Mouse (Mus musculus): ENCODE data around the gene Gm36176. TPM values are rescaled to one million over a fixed set of nuclear protein-coding genes. Genes with fewer than 3 reads are reported as not detected.

Gm36176 gene
- polyA plus RNA-seq, 1 experiment from 2014 or later: not detected

Other genes with a start within 250 kb of the Gm36176 start
- gene Sumo3, start 240.7 kb upstream of the Gm36176 start, polyA plus RNA-seq (2018): 105 to 245 TPM (median 141 TPM) in 3 replicates
- 3.3 TPM in 1 of 3 replicates, not detected in the others for gene Gm49325, start 240.6 kb upstream of the Gm36176 start, polyA plus RNA-seq (2018)
- 50.6 to 63.6 TPM (median 52.1 TPM) in 3 replicates for gene Ube2g2, start 224.5 kb upstream of the Gm36176 start, polyA plus RNA-seq (2018)
- gene Tspear, start 160.2 kb upstream of the Gm36176 start, polyA plus RNA-seq (2018): not detected in 3 replicates
- not detected in 3 replicates for gene Gm19402, start 156.0 kb upstream of the Gm36176 start, polyA plus RNA-seq (2018)
- gene Gm9508, start 149.6 kb upstream of the Gm36176 start, polyA plus RNA-seq (2018): not detected in 3 replicates
- gene Gm10272, start 140.2 kb upstream of the Gm36176 start, polyA plus RNA-seq (2018): not detected in 3 replicates
- not detected in 3 replicates for gene Gm10024, start 135.3 kb upstream of the Gm36176 start, polyA plus RNA-seq (2018)
- gene Gm10142, start 131.0 kb upstream of the Gm36176 start, polyA plus RNA-seq (2018): not detected in 3 replicates
- gene Krtap12-1, start 126.2 kb upstream of the Gm36176 start, polyA plus RNA-seq (2018): not detected in 3 replicates
- not detected in 3 replicates for gene Gm10100, start 120.3 kb upstream of the Gm36176 start, polyA plus RNA-seq (2018)
- not detected in 3 replicates for gene Gm18596, start 104.2 kb upstream of the Gm36176 start, polyA plus RNA-seq (2018)
- not detected in 3 replicates for gene Gm9736, start 95.4 kb upstream of the Gm36176 start, polyA plus RNA-seq (2018)
- gene Gm3233, start 87.1 kb upstream of the Gm36176 start, polyA plus RNA-seq (2018): not detected in 3 replicates
- gene Gm3238, start 75.5 kb upstream of the Gm36176 start, polyA plus RNA-seq (2018): not detected in 3 replicates
- gene Gm7138, start 69.9 kb upstream of the Gm36176 start, polyA plus RNA-seq (2018): not detected in 3 replicates
- not detected in 3 replicates for gene Gm3250, start 64.3 kb upstream of the Gm36176 start, polyA plus RNA-seq (2018)
- gene Gm7137, start 58.6 kb upstream of the Gm36176 start, polyA plus RNA-seq (2018): not detected in 3 replicates
- not detected in 3 replicates for gene Gm9639, start 51.7 kb upstream of the Gm36176 start, polyA plus RNA-seq (2018)
- not detected in 3 replicates for gene Gm19668, start 47.7 kb upstream of the Gm36176 start, polyA plus RNA-seq (2018)
- not detected in 3 replicates for gene Gm9507, start 35.0 kb upstream of the Gm36176 start, polyA plus RNA-seq (2018)
- gene Gm2696, start 32.1 kb upstream of the Gm36176 start, polyA plus RNA-seq (2018): not detected in 3 replicates
- gene Krtap10-4, start 19.7 kb upstream of the Gm36176 start, polyA plus RNA-seq (2018): not detected in 3 replicates
- not detected in 3 replicates for gene Krtap10-10, start 10.9 kb upstream of the Gm36176 start, polyA plus RNA-seq (2018)
- gene Gm10318, start 6.1 kb downstream of the Gm36176 start, polyA plus RNA-seq (2018): not detected in 3 replicates
- not detected in 3 replicates for gene Gm3285, start 15.2 kb downstream of the Gm36176 start, polyA plus RNA-seq (2018)
- 0.09 TPM in 1 of 3 replicates, not detected in the others for gene Lrrc3, start 55.7 kb downstream of the Gm36176 start, polyA plus RNA-seq (2018)
- 2.6 to 5.5 TPM (median 4.7 TPM) in 3 replicates for gene Trpm2, start 123.8 kb downstream of the Gm36176 start, polyA plus RNA-seq (2018)
- 9.8 to 15.6 TPM (median 10.6 TPM) in 3 replicates for gene 1810043G02Rik, start 131.7 kb downstream of the Gm36176 start, polyA plus RNA-seq (2018)
- 12.8 to 25.9 TPM (median 18.5 TPM) in 3 replicates for gene Pfkl, start 163.3 kb downstream of the Gm36176 start, polyA plus RNA-seq (2018)
- gene Dnmt3l, start 195.1 kb downstream of the Gm36176 start, polyA plus RNA-seq (2018): 0.14 to 2.0 TPM in 2 of 3 replicates, not detected in the other
- not detected in 3 replicates for gene Aire, start 196.8 kb downstream of the Gm36176 start, polyA plus RNA-seq (2018)
- gene Icosl, start 222.5 kb downstream of the Gm36176 start, polyA plus RNA-seq (2018): 3.6 to 12.1 TPM (median 7.4 TPM) in 3 replicates

All from macrophage (primary cell).